Mouse (Mus musculus): ENCODE measurements around the gene Pknox1.

GRCm38 (mm10) chr17:31519946-31520838, 44.3 kb upstream of the Pknox1 start, which contains the start of the genes Wdr4 and Ndufv3:
- no peak for TF ChIP-seq TAL1 (IDR thresholded peaks at IDR 0.05; ENCODE audit: low read length)
- TF ChIP-seq GATA1 (IDR thresholded peaks at IDR 0.05; ENCODE audit: low read length), result no peak

All from erythroblast, embryonic 14.5 days (primary cell).